In genomic region chr5:38656204-38656603, GRCm38 (mm10) we compare ENCODE assay signal across 19 mouse cellular contexts.
"Had no signal": no experiment of that assay in that cellular context is flagged by ENCODE, and none has a peak within 500 bp of the region (broad histone marks: within the 10 kb centered on the region; RNA-seq: fewer than 3 reads in every experiment).

No protein-coding gene starts in this region.

- H3K4me3 ChIP-seq: layer of hippocampus, adult 2 months; limb, embryonic 10.5 days; limb, embryonic 13.5 days; liver, embryonic 12.5 days; liver, embryonic 15.5 days had no signal

- H3K27me3 ChIP-seq: limb, embryonic 13.5 days; liver, embryonic 12.5 days; liver, embryonic 15.5 days had no signal

- H3K9me3 ChIP-seq: limb, embryonic 10.5 days; limb, embryonic 13.5 days; liver, embryonic 12.5 days; liver, embryonic 15.5 days had no signal

- H3K36me3 ChIP-seq: limb, embryonic 10.5 days; limb, embryonic 13.5 days; liver, embryonic 12.5 days; liver, embryonic 15.5 days had no signal

- H3K27ac ChIP-seq: kidney, postnatal 0 days; layer of hippocampus, adult 2 months; limb, embryonic 10.5 days; limb, embryonic 13.5 days; liver, embryonic 12.5 days; liver, embryonic 15.5 days; stomach, postnatal 0 days had no signal

- H3K4me2 ChIP-seq: limb, embryonic 13.5 days; liver, embryonic 12.5 days; liver, embryonic 15.5 days; midbrain, embryonic 11.5 days had no signal

- ATAC-seq: liver, embryonic 12.5 days had no signal

- H3K9ac ChIP-seq: limb, embryonic 13.5 days; liver, embryonic 12.5 days; liver, embryonic 15.5 days had no signal

- DNase-seq: kidney, postnatal 25 days; layer of hippocampus, adult 9-11 months; liver; lung, adult 2 months; lung, postnatal 14 days; lung, postnatal 4 days; midbrain, embryonic 14.5 days; right cerebral cortex, adult 18-20 months; right cerebral cortex, postnatal 14 days; right cerebral cortex, postnatal 4 days; thymus, postnatal 25 days had no signal

- H3K4me1 ChIP-seq: limb, embryonic 13.5 days; liver, embryonic 12.5 days; liver, embryonic 15.5 days had no signal
